Mouse (Mus musculus): Measurements from ENCODE around the gene Cygb. TPM values are rescaled to one million over a fixed set of nuclear protein-coding genes. Genes with fewer than 3 reads are reported as not detected.

The Cygb gene
- polyA plus RNA-seq, 1 experiment, result not detected

DNA sequence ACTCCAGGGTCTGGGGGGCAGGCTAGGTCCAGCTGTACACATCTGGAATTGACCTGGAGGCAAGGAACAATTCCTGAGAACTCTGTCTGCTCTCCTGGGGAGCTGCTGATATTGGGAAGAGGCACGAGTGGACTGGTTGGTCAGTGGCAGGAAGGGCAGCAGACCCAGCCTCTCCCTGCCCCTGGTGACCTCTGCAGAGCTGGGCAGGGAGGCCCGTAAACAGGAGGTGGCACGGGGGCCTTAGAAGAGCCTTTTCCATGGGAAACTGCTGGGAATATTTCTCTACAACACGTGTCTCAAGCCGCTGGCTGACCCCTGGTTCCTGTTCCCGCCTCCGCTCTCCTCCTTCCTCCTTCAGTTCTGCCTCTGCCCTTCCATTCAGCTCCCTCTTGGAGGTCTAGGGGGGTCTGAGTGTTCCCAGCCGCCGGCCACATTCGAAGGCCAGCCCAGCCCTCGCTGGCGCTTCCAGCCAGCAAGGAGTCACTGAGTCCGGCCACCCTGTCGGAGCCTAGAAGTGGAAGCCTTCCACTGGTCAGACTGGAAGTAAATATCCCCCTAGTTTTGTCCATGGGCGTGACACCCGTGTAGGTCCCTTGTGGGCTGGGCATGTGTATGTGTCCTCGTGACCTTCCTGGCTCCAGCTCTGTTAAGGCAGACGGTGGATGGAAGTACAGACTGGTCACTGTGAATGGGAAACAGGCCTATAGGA is 5.7 kb downstream of the Cygb start:
- Histone ChIP-seq H3K4me1 (ENCODE audit: control insufficient read depth, insufficient read depth, low read length) (peaks cover 3% of the 10 kb centered on the region), H3K4me3 (ENCODE audit: insufficient read depth, low read length) (no peak overlapping the region), H3K27ac (ENCODE audit: insufficient read depth, low read depth, low read length) (no peak overlapping the region)
- no peak for TF ChIP-seq POLR2A (IDR thresholded peaks at IDR 0.05; ENCODE audit: borderline replicate concordance, low read depth, low read length)
- no peak for TF ChIP-seq CTCF (IDR thresholded peaks at IDR 0.05; ENCODE audit: low read depth, low read length)

DNA sequence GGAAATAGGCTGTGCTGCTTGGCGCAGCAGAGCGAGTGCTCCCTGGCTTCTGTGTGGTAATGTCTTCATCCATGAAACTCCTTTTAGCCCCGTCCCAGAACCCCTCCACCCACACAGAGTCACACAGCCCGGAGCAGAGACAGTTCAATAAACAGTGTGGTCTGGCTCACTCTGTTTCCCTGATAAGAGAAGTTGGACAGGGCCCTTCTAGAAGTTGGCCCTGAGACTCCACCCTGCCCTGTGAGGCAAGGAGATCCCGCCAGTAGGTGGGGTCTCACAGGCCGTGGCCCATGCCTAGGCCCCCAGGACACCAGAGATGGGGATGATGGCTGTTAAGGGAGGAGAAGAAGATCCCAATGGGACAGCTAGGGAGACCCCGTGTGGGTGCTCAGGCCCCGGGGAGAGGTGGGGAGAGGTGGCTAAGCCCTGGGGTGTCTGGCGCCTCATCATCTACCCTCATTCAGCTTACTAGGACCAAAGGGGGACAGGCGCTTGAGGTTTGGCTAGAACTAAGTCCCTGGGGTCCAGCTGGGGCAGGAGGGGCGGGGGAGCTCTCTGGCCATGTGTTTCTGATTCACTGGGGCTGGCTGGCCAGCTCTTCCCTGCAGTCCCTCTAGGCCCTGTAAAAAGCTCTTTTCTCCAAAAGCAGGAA is 6.6 kb downstream of the Cygb start:
- TF ChIP-seq CTCF (IDR thresholded peaks at IDR 0.05; ENCODE audit: low read depth, low read length), result no peak
- TF ChIP-seq POLR2A (IDR thresholded peaks at IDR 0.05; ENCODE audit: borderline replicate concordance, low read depth, low read length), result no peak
- peaks cover 3% of the 10 kb centered on the region for H3K4me1 ChIP-seq (ENCODE audit: control insufficient read depth, insufficient read depth, low read length)
- no peak overlapping the region for H3K27ac ChIP-seq (ENCODE audit: insufficient read depth, low read depth, low read length)
- no peak overlapping the region for H3K4me3 ChIP-seq (ENCODE audit: insufficient read depth, low read length)

DNA sequence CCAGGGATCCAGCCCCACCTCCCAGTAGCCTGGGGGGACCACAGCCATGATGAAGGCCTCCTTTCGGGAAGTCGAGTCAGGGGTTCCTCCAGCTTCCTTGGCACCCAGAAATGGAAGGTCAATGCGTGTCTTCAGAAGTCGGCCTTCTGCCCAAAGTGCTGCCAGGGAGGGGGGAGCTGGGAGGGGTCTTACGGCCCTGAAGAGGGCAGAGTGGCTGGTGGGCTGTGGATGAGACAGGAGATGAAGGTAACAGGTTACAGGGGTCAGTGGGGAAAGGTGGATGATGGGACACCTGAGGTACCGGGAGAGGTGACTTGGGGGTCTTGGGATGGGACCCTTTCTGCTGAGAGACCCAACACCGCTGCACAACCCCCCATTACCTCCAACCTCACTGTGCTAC is 7.3 kb downstream of the Cygb start:
- Histone ChIP-seq H3K27ac (ENCODE audit: insufficient read depth, low read depth, low read length) (no peak overlapping the region), H3K4me3 (ENCODE audit: insufficient read depth, low read length) (no peak overlapping the region), H3K4me1 (ENCODE audit: control insufficient read depth, insufficient read depth, low read length) (peaks cover 3% of the 10 kb centered on the region)
- TF ChIP-seq CTCF (IDR thresholded peaks at IDR 0.05; ENCODE audit: low read depth, low read length), result no peak
- TF ChIP-seq POLR2A (IDR thresholded peaks at IDR 0.05; ENCODE audit: borderline replicate concordance, low read depth, low read length), result no peak

DNA sequence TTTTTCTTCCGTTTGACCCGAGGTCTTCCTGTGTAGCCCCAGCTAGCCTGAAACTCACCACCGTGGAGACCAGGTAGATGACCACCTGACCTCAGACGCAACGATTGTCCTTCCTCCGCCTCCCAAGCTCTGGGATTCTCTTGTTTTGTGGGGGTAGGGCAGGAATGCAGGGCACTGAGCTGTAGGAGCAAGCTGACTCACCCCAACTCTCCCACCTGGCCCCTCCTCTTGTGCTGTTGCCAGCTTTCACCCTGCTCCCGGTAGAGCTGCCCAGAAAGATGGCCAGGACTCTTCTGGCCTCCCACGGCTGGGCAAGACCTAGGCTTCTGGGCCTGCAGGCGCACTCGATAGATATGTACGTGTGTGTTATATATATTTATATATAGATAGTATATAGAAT is 8.0 kb downstream of the Cygb start:
- Histone ChIP-seq H3K4me1 (ENCODE audit: control insufficient read depth, insufficient read depth, low read length) (peaks cover 3% of the 10 kb centered on the region), H3K4me3 (ENCODE audit: insufficient read depth, low read length) (no peak overlapping the region), H3K27ac (ENCODE audit: insufficient read depth, low read depth, low read length) (no peak overlapping the region)
- TF ChIP-seq CTCF (IDR thresholded peaks at IDR 0.05; ENCODE audit: low read depth, low read length), result no peak
- TF ChIP-seq POLR2A (IDR thresholded peaks at IDR 0.05; ENCODE audit: borderline replicate concordance, low read depth, low read length), result no peak

DNA sequence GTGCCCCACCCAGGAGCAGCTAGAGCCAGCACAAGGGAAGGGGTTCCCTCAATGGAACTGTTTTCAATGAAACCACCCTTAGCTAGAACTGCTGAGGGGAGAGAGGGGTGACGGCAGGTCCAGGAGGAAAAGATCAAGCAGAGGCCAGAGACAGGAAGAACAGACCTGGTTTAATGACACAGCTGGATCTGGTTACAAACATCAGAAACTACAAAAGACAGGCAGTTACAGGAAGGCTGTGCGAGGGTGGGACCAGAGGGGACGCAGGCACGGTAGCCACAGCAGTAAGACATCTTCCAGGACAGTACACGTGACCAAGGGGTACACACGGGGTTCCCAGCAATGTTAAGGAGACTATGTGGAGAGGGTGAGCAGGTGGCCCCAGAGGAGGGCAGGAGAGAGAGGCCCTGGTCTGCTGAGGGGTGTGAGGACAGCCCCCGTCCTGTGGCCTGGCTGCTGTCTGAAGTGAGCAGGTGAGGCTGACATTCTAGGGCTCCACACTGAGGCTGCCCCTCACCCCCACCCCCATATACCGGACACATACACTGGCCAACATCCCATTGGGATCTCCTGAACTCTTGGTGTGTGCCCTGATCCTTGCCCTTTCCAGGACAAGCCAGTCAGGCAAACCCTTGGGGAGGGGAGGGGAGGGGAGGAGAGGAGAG is 8.5 kb downstream of the Cygb start:
- no peak overlapping the region for H3K27ac ChIP-seq (ENCODE audit: insufficient read depth, low read depth, low read length)
- H3K4me3 ChIP-seq (ENCODE audit: insufficient read depth, low read length), result no peak overlapping the region
- TF ChIP-seq CTCF (IDR thresholded peaks at IDR 0.05; ENCODE audit: low read depth, low read length) (no peak), POLR2A (IDR thresholded peaks at IDR 0.05; ENCODE audit: borderline replicate concordance, low read depth, low read length) (no peak)
- peaks cover 3% of the 10 kb centered on the region for H3K4me1 ChIP-seq (ENCODE audit: control insufficient read depth, insufficient read depth, low read length)

DNA sequence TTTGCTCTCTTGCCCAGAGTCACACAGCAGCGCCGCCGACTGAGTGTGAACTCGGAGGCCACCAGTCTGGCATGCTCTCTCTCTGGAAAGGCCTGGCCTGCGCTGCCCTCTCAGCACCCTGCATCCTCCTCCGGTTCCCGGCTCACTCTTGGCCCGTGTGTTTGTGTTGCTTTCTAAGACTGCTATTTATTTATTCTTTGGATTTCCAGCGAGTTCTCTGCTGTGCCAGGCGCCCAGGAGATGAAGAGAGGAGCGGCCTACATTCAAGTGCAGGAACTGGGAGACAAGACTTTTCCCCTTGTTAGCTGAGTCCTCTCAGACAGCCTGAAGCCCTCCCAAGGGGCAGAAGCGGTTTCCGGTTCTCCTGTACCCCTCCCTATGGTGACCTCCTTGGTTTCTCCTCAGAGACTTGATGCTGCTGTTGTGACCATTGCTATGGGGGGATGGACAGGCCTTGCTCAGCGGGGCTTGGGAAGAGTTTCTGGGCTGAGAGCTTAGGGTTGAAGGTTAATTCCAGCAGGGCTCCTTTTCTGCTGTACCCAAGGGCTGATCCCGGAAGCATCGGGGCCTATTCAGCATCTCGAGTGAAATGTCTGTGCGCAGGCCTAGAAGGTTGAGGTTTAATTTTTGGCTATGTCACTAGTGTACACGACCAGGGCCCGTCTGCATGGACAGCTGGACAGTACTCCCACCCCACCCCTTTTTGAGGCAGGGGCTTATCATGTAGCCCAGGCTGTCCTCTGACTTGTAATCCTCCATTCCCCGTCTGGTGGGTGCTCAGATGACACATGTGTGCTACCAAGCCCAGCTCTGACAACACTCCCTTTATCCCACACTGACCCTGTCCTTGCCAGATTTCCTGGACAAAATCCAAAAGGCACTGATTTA is 9.6 kb downstream of the Cygb start:
- H3K4me3 ChIP-seq (ENCODE audit: insufficient read depth, low read length), result no peak overlapping the region
- no peak overlapping the region for H3K27ac ChIP-seq (ENCODE audit: insufficient read depth, low read depth, low read length)
- TF ChIP-seq POLR2A (IDR thresholded peaks at IDR 0.05; ENCODE audit: borderline replicate concordance, low read depth, low read length) (no peak), CTCF (IDR thresholded peaks at IDR 0.05; ENCODE audit: low read depth, low read length) (no peak)
- peaks cover 3% of the 10 kb centered on the region for H3K4me1 ChIP-seq (ENCODE audit: control insufficient read depth, insufficient read depth, low read length)

DNA sequence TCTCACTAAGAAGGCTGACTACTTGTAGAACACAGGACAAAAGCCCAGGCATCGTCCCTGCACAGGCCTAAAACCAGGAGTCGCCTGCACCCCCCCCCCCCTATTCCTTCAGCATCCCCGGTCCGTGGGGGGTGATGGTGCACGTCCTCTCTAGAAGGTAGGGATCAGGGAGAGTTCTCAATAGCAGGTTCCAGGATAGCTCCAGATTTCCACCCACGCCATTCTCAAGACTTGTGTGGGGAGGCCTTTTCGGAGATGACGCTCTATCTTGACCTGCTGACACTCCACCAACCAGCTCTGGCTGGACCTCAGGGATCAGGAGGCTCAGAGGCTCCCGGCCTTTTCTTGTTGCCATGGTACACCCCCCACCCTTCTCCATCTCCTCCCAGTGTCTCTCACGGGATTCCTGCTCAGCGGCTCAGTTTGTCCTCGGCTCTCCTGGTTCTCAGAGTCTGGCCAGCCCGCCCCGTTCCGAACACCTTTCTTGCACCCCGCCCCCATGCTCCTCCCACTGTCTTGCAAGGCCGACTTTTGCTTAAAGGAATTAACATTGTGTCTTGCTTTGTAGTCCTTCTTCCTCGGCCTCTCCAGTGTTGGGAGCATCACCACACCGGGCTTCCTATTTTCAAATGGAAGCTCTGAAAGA is 10.4 kb downstream of the Cygb start:
- H3K4me1 ChIP-seq (ENCODE audit: control insufficient read depth, insufficient read depth, low read length), result peaks cover 3% of the 10 kb centered on the region
- H3K27ac ChIP-seq (ENCODE audit: insufficient read depth, low read depth, low read length), result no peak overlapping the region
- H3K4me3 ChIP-seq (ENCODE audit: insufficient read depth, low read length), result no peak overlapping the region
- no peak for TF ChIP-seq POLR2A (IDR thresholded peaks at IDR 0.05; ENCODE audit: borderline replicate concordance, low read depth, low read length)
- no peak for TF ChIP-seq CTCF (IDR thresholded peaks at IDR 0.05; ENCODE audit: low read depth, low read length)

DNA sequence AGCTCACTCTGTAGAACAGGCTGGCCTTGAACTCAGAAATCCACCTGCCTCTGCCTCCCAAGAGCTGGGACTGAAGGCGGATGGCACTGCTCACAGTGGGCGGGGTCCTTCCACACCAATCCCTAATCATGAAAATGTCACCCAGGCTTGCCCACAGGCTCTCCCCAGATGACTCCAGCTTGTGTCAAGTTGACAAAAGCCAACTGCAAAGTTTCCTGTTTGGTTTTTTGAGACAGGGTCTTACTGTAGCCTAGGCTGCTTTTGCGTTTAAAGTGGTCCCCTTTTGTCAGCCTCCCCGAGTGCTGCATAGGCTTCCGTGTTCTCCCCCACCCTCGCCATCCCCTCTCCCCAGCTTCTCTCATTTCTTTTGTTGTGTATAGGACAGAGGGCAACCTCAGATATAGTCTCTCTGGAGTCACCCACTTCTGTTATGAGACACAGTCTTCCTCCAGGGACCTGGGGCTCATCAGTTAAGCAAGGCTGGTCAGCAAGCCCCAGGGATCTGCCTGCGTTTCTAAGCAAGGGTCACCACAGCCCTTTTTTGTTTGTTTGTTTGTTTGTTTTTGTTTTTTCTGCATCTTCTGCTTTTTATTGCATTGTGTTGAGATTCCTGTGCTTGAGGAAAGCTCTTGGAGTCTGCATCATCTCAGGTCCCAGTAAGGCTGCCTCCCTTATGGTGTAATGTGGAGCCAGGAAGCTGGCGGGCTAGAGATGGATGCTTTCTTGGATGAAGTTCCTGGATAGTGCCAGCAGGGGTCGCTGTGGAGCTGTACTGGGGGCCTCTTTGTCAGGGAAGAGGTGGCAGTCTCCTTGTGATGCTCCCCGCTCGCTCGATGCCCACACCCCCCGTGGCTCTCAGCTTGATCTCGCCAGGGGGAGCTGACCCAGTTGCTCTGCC is 11.2 kb downstream of the Cygb start:
- no peak overlapping the region for H3K27ac ChIP-seq (ENCODE audit: insufficient read depth, low read depth, low read length)
- TF ChIP-seq POLR2A (IDR thresholded peaks at IDR 0.05; ENCODE audit: borderline replicate concordance, low read depth, low read length) (no peak), CTCF (IDR thresholded peaks at IDR 0.05; ENCODE audit: low read depth, low read length) (peak; percentile 72)
- H3K4me3 ChIP-seq (ENCODE audit: insufficient read depth, low read length), result no peak overlapping the region
- H3K4me1 ChIP-seq (ENCODE audit: control insufficient read depth, insufficient read depth, low read length), result no peaks in the 10 kb centered on the region
